Mouse (Mus musculus): ENCODE measurements around the gene Cntn4. TPM values are rescaled to one million over a fixed set of nuclear protein-coding genes. Genes with fewer than 3 reads are reported as not detected.

Cntn4 gene
- polyA plus RNA-seq, 1 experiment from 2014 or later = 34.0 TPM

GRCm38 (mm10) chr6:106266304-106266703 is 588.8 kb downstream of the Cntn4 start:
- Histone ChIP-seq H3K9me3 (ENCODE audit: control insufficient read depth, low read length) (no peaks in the 10 kb centered on the region), H3K36me3 (replicated peaks; ENCODE audit: control insufficient read depth, insufficient read depth) (no peaks in the 10 kb centered on the region), H3K4me3 (replicated peaks; ENCODE audit: low read length) (no peak overlapping the region), H3K4me2 (replicated peaks) (no peak overlapping the region), H3K9ac (no peak overlapping the region), H3K27ac (no peak overlapping the region), H3K27me3 (ENCODE audit: control insufficient read depth, insufficient read depth, low read length) (no peaks in the 10 kb centered on the region), H3K4me1 (replicated peaks; ENCODE audit: control insufficient read depth, insufficient read depth, low read length) (no peaks in the 10 kb centered on the region)
- ATAC-seq (ENCODE audit: low FRiP score) (no peak), DNase-seq (ENCODE audit: low spot score) (no peak)
- 74% methylated on average over 2 of the region's 2 CpGs for WGBS

GRCm38 (mm10) chr6:106268723-106269122 is 591.3 kb downstream of the Cntn4 start:
- H3K4me2 ChIP-seq (replicated peaks) = no peak overlapping the region
- H3K4me1 ChIP-seq (replicated peaks; ENCODE audit: control insufficient read depth, insufficient read depth, low read length) = no peaks in the 10 kb centered on the region
- no peak for ATAC-seq (ENCODE audit: low FRiP score)
- H3K27ac ChIP-seq = no peak overlapping the region
- WGBS = 90% methylated on average over 4 of the region's 4 CpGs
- no peaks in the 10 kb centered on the region for H3K9me3 ChIP-seq (ENCODE audit: control insufficient read depth, low read length)
- no peaks in the 10 kb centered on the region for H3K27me3 ChIP-seq (ENCODE audit: control insufficient read depth, insufficient read depth, low read length)
- DNase-seq (ENCODE audit: low spot score) = no peak
- H3K9ac ChIP-seq = no peak overlapping the region
- H3K4me3 ChIP-seq (replicated peaks; ENCODE audit: low read length) = no peak overlapping the region
- no peaks in the 10 kb centered on the region for H3K36me3 ChIP-seq (replicated peaks; ENCODE audit: control insufficient read depth, insufficient read depth)

DNA sequence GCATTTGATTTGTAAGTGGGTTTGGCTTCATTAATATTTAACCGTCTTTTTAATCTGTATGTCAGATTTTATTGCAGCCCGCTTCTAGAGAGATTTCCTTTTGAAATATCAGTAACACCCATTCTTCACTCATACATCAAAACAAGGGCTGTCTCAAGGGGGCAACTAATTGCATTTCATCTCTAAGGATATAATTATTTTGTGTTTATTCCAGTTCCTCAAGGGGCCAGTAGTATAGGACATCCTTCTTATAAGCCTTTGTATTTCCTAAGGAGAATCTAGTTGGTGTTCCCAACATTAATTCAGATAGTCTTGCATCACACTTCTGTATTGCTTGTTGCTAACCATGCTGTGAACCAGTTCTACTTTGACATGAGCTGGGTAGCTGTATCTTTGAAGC is 599.7 kb downstream of the Cntn4 start:
- WGBS = 83% methylated on average over 2 of the region's 2 CpGs
- no peak overlapping the region for H3K27ac ChIP-seq
- H3K4me1 ChIP-seq (replicated peaks; ENCODE audit: control insufficient read depth, insufficient read depth, low read length) = no peaks in the 10 kb centered on the region
- no peak overlapping the region for H3K4me3 ChIP-seq (replicated peaks; ENCODE audit: low read length)
- no peak overlapping the region for H3K9ac ChIP-seq
- H3K27me3 ChIP-seq (ENCODE audit: control insufficient read depth, insufficient read depth, low read length) = no peaks in the 10 kb centered on the region
- ATAC-seq (ENCODE audit: low FRiP score) (no peak), DNase-seq (ENCODE audit: low spot score) (no peak)
- H3K4me2 ChIP-seq (replicated peaks) = no peak overlapping the region
- no peaks in the 10 kb centered on the region for H3K9me3 ChIP-seq (ENCODE audit: control insufficient read depth, low read length)
- no peaks in the 10 kb centered on the region for H3K36me3 ChIP-seq (replicated peaks; ENCODE audit: control insufficient read depth, insufficient read depth)

DNA sequence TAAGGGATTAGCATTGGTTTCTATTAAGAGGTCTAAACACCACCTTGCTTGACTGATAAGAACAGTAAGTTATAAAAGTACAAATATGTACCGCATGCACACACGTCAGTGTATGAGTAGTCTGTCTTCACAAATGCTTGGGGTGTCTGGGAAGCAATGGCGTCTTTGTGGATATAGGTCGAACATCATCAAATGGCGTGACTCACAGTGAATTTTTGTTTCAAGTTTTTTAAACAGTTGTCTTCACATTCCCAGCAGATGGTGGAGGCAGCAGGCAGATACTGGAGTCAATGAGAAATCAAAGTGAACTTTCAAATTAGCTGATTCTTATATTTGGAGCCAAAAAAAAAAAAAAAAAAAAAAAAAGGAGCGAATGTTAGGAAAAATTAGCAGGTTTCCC is 604.2 kb downstream of the Cntn4 start:
- Histone ChIP-seq H3K4me3 (replicated peaks; ENCODE audit: low read length) (no peak overlapping the region), H3K27ac (no peak overlapping the region), H3K27me3 (ENCODE audit: control insufficient read depth, insufficient read depth, low read length) (no peaks in the 10 kb centered on the region), H3K9ac (no peak overlapping the region), H3K36me3 (replicated peaks; ENCODE audit: control insufficient read depth, insufficient read depth) (no peaks in the 10 kb centered on the region), H3K4me1 (replicated peaks; ENCODE audit: control insufficient read depth, insufficient read depth, low read length) (no peaks in the 10 kb centered on the region), H3K4me2 (replicated peaks) (no peak overlapping the region), H3K9me3 (ENCODE audit: control insufficient read depth, low read length) (no peaks in the 10 kb centered on the region)
- DNase-seq (ENCODE audit: low spot score) (no peak), ATAC-seq (ENCODE audit: low FRiP score) (no peak)
- 96% methylated on average over 6 of the region's 6 CpGs for WGBS

DNA sequence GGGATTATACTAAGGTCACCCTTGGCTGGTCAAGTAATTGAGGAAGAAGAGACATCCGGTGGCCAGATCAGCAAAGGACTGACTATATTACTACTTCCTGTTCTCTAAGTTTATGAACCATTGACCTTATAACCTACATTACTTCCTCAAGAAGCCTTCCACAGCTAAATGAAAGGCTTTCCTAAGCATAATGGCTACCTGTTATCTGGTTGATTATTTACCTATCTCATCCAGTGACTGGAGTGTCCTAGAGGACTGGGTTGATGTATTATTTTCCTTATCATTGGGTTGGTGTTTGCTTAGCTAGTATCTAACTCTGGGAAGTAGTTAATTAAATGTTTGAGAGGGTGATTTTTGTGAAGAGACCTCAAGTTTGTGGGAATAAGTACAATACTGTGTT is 606.4 kb downstream of the Cntn4 start:
- H3K4me1 ChIP-seq (replicated peaks; ENCODE audit: control insufficient read depth, insufficient read depth, low read length) = no peaks in the 10 kb centered on the region
- H3K4me3 ChIP-seq (replicated peaks; ENCODE audit: low read length) = no peak overlapping the region
- no peaks in the 10 kb centered on the region for H3K36me3 ChIP-seq (replicated peaks; ENCODE audit: control insufficient read depth, insufficient read depth)
- 78% methylated on average over 1 of the region's 1 CpGs for WGBS
- H3K9me3 ChIP-seq (ENCODE audit: control insufficient read depth, low read length) = no peaks in the 10 kb centered on the region
- ATAC-seq (ENCODE audit: low FRiP score) (no peak), DNase-seq (ENCODE audit: low spot score) (no peak)
- H3K27me3 ChIP-seq (ENCODE audit: control insufficient read depth, insufficient read depth, low read length) = no peaks in the 10 kb centered on the region
- no peak overlapping the region for H3K4me2 ChIP-seq (replicated peaks)
- H3K27ac ChIP-seq = no peak overlapping the region
- H3K9ac ChIP-seq = no peak overlapping the region

GRCm38 (mm10) chr6:106299451-106299850 is 622.0 kb downstream of the Cntn4 start:
- ATAC-seq (ENCODE audit: low FRiP score) = no peak
- WGBS = 72% methylated on average over 1 of the region's 1 CpGs

DNA sequence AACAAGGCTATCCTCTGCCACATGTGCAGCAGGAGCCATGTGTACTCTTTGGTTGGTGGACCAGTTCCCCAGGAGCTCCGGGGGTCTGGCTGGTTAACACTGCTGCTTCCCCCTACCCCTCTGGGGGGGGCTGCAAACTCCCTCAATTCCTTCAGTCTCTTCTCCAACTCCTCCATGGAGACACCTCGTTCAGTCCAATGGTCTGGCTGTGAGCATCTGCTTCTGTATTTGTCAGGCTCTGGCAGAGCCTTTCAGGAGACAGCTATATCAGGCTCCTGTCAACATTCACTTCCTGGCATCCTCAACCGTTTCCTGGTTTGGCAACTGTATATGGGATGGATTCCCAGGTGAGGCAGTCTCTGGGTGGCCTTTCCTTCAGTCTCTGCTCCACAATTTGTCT is 622.7 kb downstream of the Cntn4 start:
- Histone ChIP-seq H3K9me3 (ENCODE audit: control insufficient read depth, low read length) (no peaks in the 10 kb centered on the region), H3K9ac (no peak overlapping the region), H3K27ac (no peak overlapping the region), H3K27me3 (ENCODE audit: control insufficient read depth, insufficient read depth, low read length) (no peaks in the 10 kb centered on the region), H3K36me3 (replicated peaks; ENCODE audit: control insufficient read depth, insufficient read depth) (no peaks in the 10 kb centered on the region), H3K4me2 (replicated peaks) (no peak overlapping the region), H3K4me1 (replicated peaks; ENCODE audit: control insufficient read depth, insufficient read depth, low read length) (no peaks in the 10 kb centered on the region), H3K4me3 (replicated peaks; ENCODE audit: low read length) (no peak overlapping the region)
- WGBS = 81% methylated on average over 3 of the region's 3 CpGs
- no peak for ATAC-seq (ENCODE audit: low FRiP score)
- DNase-seq (ENCODE audit: low spot score) = no peak

More at GRCm38 (mm10) chr6:106299451-106299850, 622.0 kb downstream of the Cntn4 start:
- H3K4me3 ChIP-seq (replicated peaks; ENCODE audit: low read length) = no peak overlapping the region
- no peaks in the 10 kb centered on the region for H3K36me3 ChIP-seq (replicated peaks; ENCODE audit: control insufficient read depth, insufficient read depth)
- no peak overlapping the region for H3K27ac ChIP-seq
- no peaks in the 10 kb centered on the region for H3K4me1 ChIP-seq (replicated peaks; ENCODE audit: control insufficient read depth, insufficient read depth, low read length)
- no peak overlapping the region for H3K4me2 ChIP-seq (replicated peaks)
- no peaks in the 10 kb centered on the region for H3K27me3 ChIP-seq (ENCODE audit: control insufficient read depth, insufficient read depth, low read length)
- H3K9me3 ChIP-seq (ENCODE audit: control insufficient read depth, low read length) = no peaks in the 10 kb centered on the region
- no peak overlapping the region for H3K9ac ChIP-seq
- no peak for DNase-seq (ENCODE audit: low spot score)

DNA sequence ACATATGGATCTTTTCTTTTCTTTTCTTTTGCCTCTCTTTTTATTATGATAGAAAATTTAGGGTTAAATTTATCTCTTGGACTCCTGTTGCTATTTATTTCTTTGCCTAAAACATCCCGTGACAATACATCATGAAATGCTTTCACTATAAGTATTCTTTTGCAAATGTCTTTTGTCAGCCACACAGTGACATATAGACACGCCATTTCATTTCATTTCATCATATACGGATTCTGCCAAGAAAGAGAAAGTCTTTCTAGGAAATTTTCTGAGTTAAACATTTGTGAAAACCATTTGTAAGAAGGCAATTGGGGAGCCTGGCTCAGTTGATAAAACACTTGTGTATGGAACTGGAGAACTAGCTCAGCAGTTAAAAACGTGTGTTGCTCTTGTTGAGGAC is 625.0 kb downstream of the Cntn4 start:
- no peaks in the 10 kb centered on the region for H3K4me1 ChIP-seq (replicated peaks; ENCODE audit: control insufficient read depth, insufficient read depth, low read length)
- no peaks in the 10 kb centered on the region for H3K27me3 ChIP-seq (ENCODE audit: control insufficient read depth, insufficient read depth, low read length)
- ATAC-seq (ENCODE audit: low FRiP score) (no peak), DNase-seq (ENCODE audit: low spot score) (no peak)
- no peak overlapping the region for H3K4me2 ChIP-seq (replicated peaks)
- H3K9ac ChIP-seq = no peak overlapping the region
- H3K36me3 ChIP-seq (replicated peaks; ENCODE audit: control insufficient read depth, insufficient read depth) = no peaks in the 10 kb centered on the region
- H3K9me3 ChIP-seq (ENCODE audit: control insufficient read depth, low read length) = no peaks in the 10 kb centered on the region
- no peak overlapping the region for H3K27ac ChIP-seq
- 74% methylated on average over 4 of the region's 4 CpGs for WGBS
- H3K4me3 ChIP-seq (replicated peaks; ENCODE audit: low read length) = no peak overlapping the region

DNA sequence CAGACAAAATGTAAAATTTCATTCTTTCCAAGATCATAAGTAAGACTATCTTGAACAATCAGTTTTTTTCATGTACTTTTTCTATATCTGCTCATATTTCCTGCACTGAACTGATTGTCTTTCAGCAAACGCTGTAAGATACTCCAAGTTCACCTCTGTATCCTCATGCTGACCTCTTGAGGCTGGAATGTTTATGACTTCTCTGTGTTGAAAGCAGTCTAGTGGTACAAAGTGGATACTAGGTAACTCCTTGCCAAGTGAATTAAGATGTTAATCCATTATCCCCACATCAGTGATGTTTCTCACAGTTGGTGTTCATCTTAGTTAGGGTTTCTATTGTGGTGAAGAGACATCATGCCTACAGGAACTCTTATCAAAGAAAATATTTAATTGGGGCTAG is 651.5 kb downstream of the Cntn4 start:
- Histone ChIP-seq H3K27ac (no peak overlapping the region), H3K4me2 (replicated peaks) (no peak overlapping the region), H3K36me3 (replicated peaks; ENCODE audit: control insufficient read depth, insufficient read depth) (no peaks in the 10 kb centered on the region), H3K27me3 (ENCODE audit: control insufficient read depth, insufficient read depth, low read length) (no peaks in the 10 kb centered on the region), H3K4me3 (replicated peaks; ENCODE audit: low read length) (no peak overlapping the region), H3K9ac (no peak overlapping the region), H3K4me1 (replicated peaks; ENCODE audit: control insufficient read depth, insufficient read depth, low read length) (no peaks in the 10 kb centered on the region), H3K9me3 (ENCODE audit: control insufficient read depth, low read length) (no peaks in the 10 kb centered on the region)
- DNase-seq (ENCODE audit: low spot score) = no peak
- WGBS = 79% methylated on average over 1 of the region's 1 CpGs
- ATAC-seq (ENCODE audit: low FRiP score) = no peak

DNA sequence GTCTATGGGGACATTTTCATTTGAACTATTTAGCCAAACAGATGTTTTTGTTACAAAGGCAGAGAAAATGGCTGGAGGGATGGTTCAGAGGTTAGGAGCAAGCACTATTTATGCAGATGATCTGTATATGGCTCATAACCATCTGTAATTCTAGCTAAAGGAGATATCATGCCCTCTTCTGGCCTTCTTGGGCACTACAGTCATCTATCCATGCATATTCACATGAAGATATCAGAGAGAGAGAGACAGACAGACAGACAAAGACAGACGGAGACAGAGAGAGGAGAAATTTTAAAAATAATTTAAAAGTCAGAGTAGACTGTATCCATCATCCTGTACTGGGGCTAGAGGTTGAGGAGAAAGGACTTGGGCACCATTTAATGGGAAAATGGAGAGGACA is 652.2 kb downstream of the Cntn4 start:
- no peaks in the 10 kb centered on the region for H3K36me3 ChIP-seq (replicated peaks; ENCODE audit: control insufficient read depth, insufficient read depth)
- no peaks in the 10 kb centered on the region for H3K4me1 ChIP-seq (replicated peaks; ENCODE audit: control insufficient read depth, insufficient read depth, low read length)
- no peak overlapping the region for H3K4me3 ChIP-seq (replicated peaks; ENCODE audit: low read length)
- H3K9me3 ChIP-seq (ENCODE audit: control insufficient read depth, low read length) = no peaks in the 10 kb centered on the region
- H3K4me2 ChIP-seq (replicated peaks) = no peak overlapping the region
- WGBS = 76% methylated on average over 1 of the region's 1 CpGs
- no peaks in the 10 kb centered on the region for H3K27me3 ChIP-seq (ENCODE audit: control insufficient read depth, insufficient read depth, low read length)
- H3K27ac ChIP-seq = no peak overlapping the region
- H3K9ac ChIP-seq = no peak overlapping the region
- DNase-seq (ENCODE audit: low spot score) (no peak), ATAC-seq (ENCODE audit: low FRiP score) (no peak)

All from hindbrain, embryonic 14.5 days (tissue).